Comparison of ENCODE assay signal across 12 mouse cellular contexts in the genomic region with DNA sequence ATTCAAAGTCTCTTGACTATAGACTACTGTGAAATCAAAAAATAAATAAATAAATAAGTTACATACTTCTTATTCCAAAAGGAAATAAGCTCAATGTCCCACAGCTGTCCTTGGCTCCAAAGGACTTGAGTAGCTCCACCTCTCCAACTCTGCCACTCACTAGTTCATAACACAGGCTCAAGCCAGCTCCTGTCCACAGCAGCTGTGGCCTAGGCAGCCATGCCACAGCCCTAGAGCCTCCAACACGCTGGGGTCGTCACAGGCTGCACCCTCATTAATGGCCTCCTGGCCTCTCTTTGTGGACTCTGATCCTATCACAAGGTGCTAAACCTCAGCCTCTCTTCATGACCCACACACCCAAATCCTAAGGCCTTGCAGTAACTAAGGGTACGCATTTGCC.
"Had no signal": no experiment of that assay in that cellular context is flagged by ENCODE, and none has a peak within 500 bp of the region (broad histone marks: within the 10 kb centered on the region; RNA-seq: fewer than 3 reads in every experiment).

No protein-coding gene starts in this region.

- H3K9ac ChIP-seq: limb, embryonic 13.5 days; liver, embryonic 15.5 days; midbrain, embryonic 13.5 days; neural tube, embryonic 15.5 days had no signal

- H3K27ac ChIP-seq: layer of hippocampus, adult 2 months; limb, embryonic 13.5 days; liver, embryonic 15.5 days; midbrain, embryonic 13.5 days; neural tube, embryonic 15.5 days; stomach, postnatal 0 days had no signal

- ATAC-seq: midbrain, embryonic 13.5 days had no signal

- H3K9me3 ChIP-seq: limb, embryonic 13.5 days; liver, embryonic 15.5 days; midbrain, embryonic 13.5 days; neural tube, embryonic 15.5 days had no signal

- H3K4me3 ChIP-seq: layer of hippocampus, adult 2 months; limb, embryonic 13.5 days; liver, embryonic 15.5 days; midbrain, embryonic 13.5 days; neural tube, embryonic 15.5 days had no signal

- H3K36me3 ChIP-seq: liver, embryonic 15.5 days; midbrain, embryonic 13.5 days; neural tube, embryonic 15.5 days had no signal

- DNase-seq: kidney, adult 9 months; kidney, postnatal 4 days; left cerebral cortex, postnatal 4 days; lung, adult 2 months; thymus, postnatal 4 days had no signal

- H3K4me2 ChIP-seq: limb, embryonic 13.5 days; liver, embryonic 11.5 days; liver, embryonic 15.5 days; midbrain, embryonic 13.5 days; neural tube, embryonic 15.5 days had no signal

- H3K27me3 ChIP-seq: limb, embryonic 13.5 days; liver, embryonic 15.5 days; midbrain, embryonic 13.5 days; neural tube, embryonic 15.5 days had no signal
